Mouse (Mus musculus) heart, embryonic 16.5 days (tissue): ENCODE data around the gene Il17a. TPM values are rescaled to one million over a fixed set of nuclear protein-coding genes. Genes with fewer than 3 reads are reported as not detected.
"Not testable (repeated sequence)": the region's sequence is repeated elsewhere in the genome, so short reads cannot be mapped to it uniquely, and the experiment has no call there.

Experiments used
- ATAC-seq: fragments of 200-750 bp; cut with Nextera tagmentation; replicated peaks from 2 replicates; pipeline ENCODE4 v1.8.0; 2017; ENCODE audit warnings: moderate number of reproducible peaks; ENCODE audit not compliant: insufficient read depth, low FRiP score; ENCODE audit errors: extremely low read depth
- H3K27ac ChIP-seq: fragments of 300-500 bp; sonication (generic); 2 replicates; pipeline ENCODE4 v1.5.1; 2014; ENCODE audit warnings: mild to moderate bottlenecking, low read length, control low read depth, moderate library complexity
- H3K27me3 ChIP-seq: fragments of 300-500 bp; sonication (generic); 2 replicates; pipeline ENCODE4 v1.6.1; 2014; ENCODE audit warnings: low read length, mixed read lengths; ENCODE audit not compliant: control insufficient read depth, insufficient read depth
- H3K36me3 ChIP-seq: fragments of 300-500 bp; sonication (generic); 2 replicates; pipeline ENCODE4 v1.6.1; 2014; ENCODE audit not compliant: control insufficient read depth, insufficient read depth
- H3K4me1 ChIP-seq: fragments of 300-500 bp; sonication (generic); 2 replicates; pipeline ENCODE4 v1.6.1; 2014; ENCODE audit warnings: low read length, mixed read lengths; ENCODE audit not compliant: control insufficient read depth, insufficient read depth
- H3K4me2 ChIP-seq: fragments of 300-500 bp; sonication (generic); 2 replicates; pipeline ENCODE4 v1.6.1; 2014; ENCODE audit warnings: low read depth, mild to moderate bottlenecking, control low read depth, low read length
- H3K4me3 ChIP-seq: fragments of 300-500 bp; sonication (generic); 2 replicates; pipeline ENCODE4 v1.5.1; 2014; ENCODE audit warnings: mild to moderate bottlenecking, control low read depth, low read length
- H3K9ac ChIP-seq: fragments of 300-500 bp; sonication (generic); 2 replicates; pipeline ENCODE4 v1.6.1; 2014; ENCODE audit warnings: low read length, control low read depth
- H3K9me3 ChIP-seq: fragments of 300-500 bp; sonication (generic); replicated peaks from 2 replicates; pipeline ENCODE4 v1.6.1; 2016; ENCODE audit warnings: low read length; ENCODE audit not compliant: control insufficient read depth
- WGBS: fragments of 180-500 bp; shearing (Covaris S2); extraction: QIAGEN DNeasy Blood & Tissue Kit; methylation state at CpG from one replicate; pipeline ENCODE4 v1.1.7; 2014; 5-methylcytosine and 5-hydroxymethylcytosine counted together
- microRNA counts: library from miRNA; unstranded; fragments of <30 nt; microRNA quantifications from one replicate; lab custom pipeline; 2016
- microRNA-seq: library from miRNA; unstranded; fragments of <30 nt; microRNA quantifications from one replicate; pipeline ENCODE4, GENCODE M21; 2017
- polyA plus RNA-seq: library from polyadenylated mRNA; unstranded; fragments of >200 nt; fragmentation: Nextera tagmentation; extraction: Ambion mirVana; gene quantifications from 2 replicates; pipeline ENCODE4 v1.2.1, GENCODE M21; 2015

Il17a gene
- polyA plus RNA-seq, 1 experiment from 2014 or later, result not detected

- not testable (repeated sequence) for H3K4me1 ChIP-seq, H3K36me3 ChIP-seq, ATAC-seq, H3K9me3 ChIP-seq, H3K27me3 ChIP-seq, H3K4me2 ChIP-seq, H3K4me3 ChIP-seq, H3K27ac ChIP-seq, H3K9ac ChIP-seq
- WGBS, result 81% methylated on average over 4 of the region's 4 CpGs
Measured at GRCm38 (mm10) chr1:20774026-20774730, 43.5 kb downstream of the Il17a start.

- Histone ChIP-seq H3K9ac (no peak overlapping the region), H3K4me3 (no peak overlapping the region), H3K36me3 (no peaks in the 10 kb centered on the region), H3K27me3 (no peaks in the 10 kb centered on the region), H3K27ac (no peak overlapping the region), H3K9me3 (no peaks in the 10 kb centered on the region), H3K4me1 (no peaks in the 10 kb centered on the region), H3K4me2 (no peak overlapping the region)
- 64% methylated on average over 2 of the region's 2 CpGs for WGBS
- no peak for ATAC-seq
Measured at GRCm38 (mm10) chr1:20778366-20778765, 47.7 kb downstream of the Il17a start.

MicroRNAs within 50 kb of the gene (microRNA counts, 519-probe panel; counts per million panel counts)
- microRNA mmu-miR-133b (lab: Ali Mortazavi, UCI), result 2,666 counts per million, percentile 67 among the panel's probes with 10 or more counts

Small RNAs within 50 kb of the gene (microRNA-seq; reads per million reads assigned to microRNA genes)
- 5.1 reads per million, percentile 19 among the genes with 10 or more reads in this experiment for gene Mir133b

Other genes starting within 250 kb of the Il17a start
- gene Pkhd1, start 112.8 kb upstream of the Il17a start, polyA plus RNA-seq, result 0.04 TPM in 1 of 2 replicates, not detected in the other
- gene Il17f, start 59.7 kb downstream of the Il17a start, polyA plus RNA-seq, result 0.27 and 0.41 TPM in 2 replicates
- gene Mcm3, start 89.4 kb downstream of the Il17a start, polyA plus RNA-seq, result 84.3 and 91.8 TPM in 2 replicates
- 2.0 and 2.5 TPM in 2 replicates for gene Paqr8, start 159.7 kb downstream of the Il17a start, polyA plus RNA-seq
- 1.9 and 3.0 TPM in 2 replicates for gene Efhc1, start 220.7 kb downstream of the Il17a start, polyA plus RNA-seq